Mouse (Mus musculus) gastrocnemius, adult 2 months (tissue): ENCODE data around the gene Glod4. TPM values are rescaled to one million over a fixed set of nuclear protein-coding genes. Genes with fewer than 3 reads are reported as not detected.

Experiments used
- DNase-seq: peaks from one replicate; pipeline ENCODE4 v3.0.0; 2022
- H3K27ac ChIP-seq: fragments of 200-600 bp; 2 replicates; pipeline ENCODE4 v1.8.1; 2022; ENCODE audit warnings: mild to moderate bottlenecking
- H3K4me3 ChIP-seq: fragments of 200-600 bp; 2 replicates; pipeline ENCODE4 v1.8.1; 2022; ENCODE audit warnings: mild to moderate bottlenecking, moderate library complexity
- CTCF ChIP-seq: fragments of 200-600 bp; IDR thresholded peaks from 2 replicates; pipeline ENCODE4 v1.8.1; 2022; ENCODE audit warnings: antibody characterized with exemption, mild to moderate bottlenecking, moderate library complexity
- intact Hi-C: fragments of 180-260 bp; cut with DNase I; formaldehyde crosslinking; loops from one replicate; pipeline ENCODE4 v1.15.1; 2025
- total RNA-seq, 2 experiments: library from RNA; stranded (reverse); gene quantifications; 2 replicates each; pipeline ENCODE4 v1.2.3; 2021

Gene Glod4
- total RNA-seq, 2 experiments from 2014 or later, result 21.9 to 24.2 TPM

DNA sequence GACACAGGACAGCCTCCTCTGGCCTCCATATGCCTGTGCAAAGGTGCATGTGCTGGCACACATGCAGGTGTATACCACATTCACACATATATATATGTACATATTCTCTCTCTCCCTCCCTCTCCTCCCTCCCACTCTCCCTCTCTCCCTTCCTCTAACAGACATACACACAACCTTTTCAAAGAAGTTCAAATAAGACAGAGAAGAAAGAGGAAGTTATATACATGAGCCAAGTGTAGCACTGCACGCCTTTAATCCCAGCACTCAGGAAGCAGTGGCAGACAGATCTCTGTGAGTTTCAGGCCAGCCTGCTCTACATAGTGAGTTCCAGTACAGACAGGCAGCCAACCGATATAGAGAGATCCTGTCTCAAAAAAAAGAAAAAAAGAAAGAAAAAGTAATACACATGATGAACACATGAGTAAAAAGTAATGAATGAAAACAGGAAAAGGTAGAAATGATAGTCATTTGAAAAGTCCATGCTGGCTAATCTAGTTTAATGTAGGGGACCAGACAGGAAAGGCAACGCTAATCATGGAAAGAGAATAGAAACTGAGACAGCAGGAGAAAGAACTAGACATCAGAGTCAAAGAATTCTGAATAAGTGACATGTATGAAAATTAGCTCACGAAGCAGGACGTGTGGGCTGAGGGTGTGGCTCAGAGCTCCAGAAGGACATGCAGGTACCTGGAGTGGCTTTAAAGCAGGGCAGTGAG is 90.1 kb downstream of the Glod4 start:
- H3K27ac ChIP-seq, result no peak overlapping the region
- intact Hi-C loops, result no loop called here
- no peak for DNase-seq
- TF ChIP-seq CTCF, result no peak
- no peak overlapping the region for H3K4me3 ChIP-seq

DNA sequence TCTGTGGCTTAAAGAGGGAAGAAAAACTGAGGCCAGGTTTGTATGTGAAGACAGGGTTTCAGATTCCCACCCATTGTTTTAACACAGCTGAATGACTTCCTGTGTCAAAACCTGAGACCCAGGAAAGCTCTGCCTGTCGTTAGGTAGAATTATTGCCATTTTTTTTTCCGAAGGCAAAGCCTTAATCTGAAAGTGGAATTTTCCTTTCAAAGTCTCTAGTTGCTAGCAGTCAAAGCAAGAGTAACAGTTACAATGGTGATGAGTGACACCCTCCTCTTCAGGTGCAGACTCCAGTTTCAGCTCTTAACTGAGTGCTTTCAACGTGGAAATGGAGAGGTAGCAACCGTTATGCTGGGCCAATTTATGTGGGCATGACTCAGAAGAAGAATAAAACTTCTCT is 92.5 kb downstream of the Glod4 start:
- intact Hi-C loops, result no loop called here
- Histone ChIP-seq H3K4me3 (no peak overlapping the region), H3K27ac (peak overlapping the region; percentile 56)
- no peak for DNase-seq
- no peak for TF ChIP-seq CTCF

GRCm38 (mm10) chr11:76148055-76149008 is 95.2 kb downstream of the Glod4 start:
- intact Hi-C loops, result loop anchor here (5.0 kb wide), 1 partner anchor 46 kb away; no protein-coding TSS in a partner anchor
- no peak overlapping the region for H3K4me3 ChIP-seq
- peak overlapping the region; percentile 62 for H3K27ac ChIP-seq
- DNase-seq, result no peak
- TF ChIP-seq CTCF, result no peak

DNA sequence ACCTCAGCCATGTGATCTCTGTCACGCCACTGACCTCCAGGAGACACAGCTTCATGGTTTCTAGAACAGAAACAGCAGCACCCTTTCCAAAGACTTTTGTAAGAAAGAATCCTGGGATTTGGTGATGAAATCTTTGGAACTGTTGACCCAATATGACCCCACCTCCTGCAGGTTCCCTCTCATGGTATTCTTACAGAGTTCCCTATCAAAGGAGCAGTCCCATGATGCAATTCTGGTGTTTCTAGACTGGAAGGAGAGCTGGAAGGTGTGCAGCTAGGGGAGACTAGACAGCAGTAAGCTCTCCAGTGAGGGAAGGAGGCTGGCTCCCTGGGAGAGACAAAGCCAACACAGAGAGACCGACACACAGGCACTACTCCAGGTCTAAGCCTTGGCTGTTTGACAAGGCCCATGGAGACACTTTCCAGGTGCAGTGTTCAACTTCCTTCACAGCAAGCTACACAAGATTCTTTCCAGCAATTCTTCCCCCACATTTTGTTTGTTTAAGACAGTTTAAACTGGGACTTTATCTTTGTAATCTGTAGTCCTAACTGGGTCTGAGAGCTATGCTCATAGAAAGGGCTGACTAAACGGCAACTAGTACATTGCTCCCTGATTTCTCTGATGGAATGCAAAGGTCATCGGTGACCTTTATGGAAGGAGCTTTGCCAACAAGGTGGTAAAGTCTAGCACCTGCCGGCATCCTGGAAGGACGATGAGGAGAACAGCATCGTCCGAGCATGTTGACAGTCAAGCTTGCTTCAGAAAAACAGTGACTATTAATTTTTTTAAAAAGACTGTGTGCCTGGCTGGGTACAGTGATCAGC is 97.1 kb downstream of the Glod4 start:
- intact Hi-C loops, result loop anchor here (5.0 kb wide), 1 partner anchor 44 kb away; no protein-coding TSS in a partner anchor
- H3K4me3 ChIP-seq, result no peak overlapping the region
- no peak for TF ChIP-seq CTCF
- peak overlapping the region; percentile 20; the same call in 1 of the 2 replicates for H3K27ac ChIP-seq
- no peak for DNase-seq

DNA sequence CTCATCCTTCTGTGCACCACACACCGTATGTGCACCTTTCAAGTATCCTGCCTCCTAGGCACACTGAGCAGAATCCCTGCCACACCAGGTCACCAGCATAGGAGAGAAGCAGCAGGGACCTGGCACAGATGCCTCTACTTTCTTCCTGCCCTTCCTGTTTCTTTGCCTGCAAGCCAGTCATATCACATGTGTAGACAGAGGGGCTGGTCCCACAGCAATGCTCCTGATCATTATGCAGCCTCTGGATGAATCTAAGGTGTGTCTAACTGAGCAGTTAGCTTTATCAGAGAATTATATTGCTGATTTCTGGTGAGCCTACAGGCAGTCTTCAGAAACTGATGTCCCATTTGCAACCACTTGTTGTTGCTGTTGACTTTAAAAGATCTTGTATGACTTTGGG is 98.4 kb downstream of the Glod4 start:
- DNase-seq, result no peak
- TF ChIP-seq CTCF, result no peak
- Histone ChIP-seq H3K27ac (no peak overlapping the region), H3K4me3 (no peak overlapping the region)
- intact Hi-C loops, result loop anchor here (5.0 kb wide), 1 partner anchor 43 kb away; no protein-coding TSS in a partner anchor

GRCm38 (mm10) chr11:76144386-76144785 is 99.1 kb downstream of the Glod4 start:
- no peak for TF ChIP-seq CTCF
- Histone ChIP-seq H3K4me3 (no peak overlapping the region), H3K27ac (no peak overlapping the region)
- intact Hi-C loops, result no loop called here
- DNase-seq, result no peak

DNA sequence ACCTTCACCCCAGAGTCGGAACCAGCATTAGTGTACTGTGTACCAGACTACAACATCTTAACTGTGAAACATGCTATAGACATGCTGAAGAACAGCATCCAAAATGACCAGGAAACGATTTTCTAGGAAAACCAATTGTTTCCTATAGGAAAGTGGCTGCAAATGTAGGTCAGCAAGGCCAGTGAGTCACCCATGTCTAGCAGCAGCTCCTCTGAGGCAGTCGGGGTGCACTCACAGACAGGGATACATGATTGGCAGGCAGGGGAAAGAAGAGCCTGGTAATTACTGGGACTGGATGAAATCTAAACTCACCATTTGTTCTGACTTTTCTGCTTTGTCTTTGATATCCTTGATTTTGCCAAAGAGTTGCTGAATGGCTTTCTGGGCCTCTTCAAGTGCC is 105.5 kb downstream of the Glod4 start:
- no peak for DNase-seq
- intact Hi-C loops, result no loop called here
- Histone ChIP-seq H3K27ac (no peak overlapping the region), H3K4me3 (no peak overlapping the region)
- no peak for TF ChIP-seq CTCF

DNA sequence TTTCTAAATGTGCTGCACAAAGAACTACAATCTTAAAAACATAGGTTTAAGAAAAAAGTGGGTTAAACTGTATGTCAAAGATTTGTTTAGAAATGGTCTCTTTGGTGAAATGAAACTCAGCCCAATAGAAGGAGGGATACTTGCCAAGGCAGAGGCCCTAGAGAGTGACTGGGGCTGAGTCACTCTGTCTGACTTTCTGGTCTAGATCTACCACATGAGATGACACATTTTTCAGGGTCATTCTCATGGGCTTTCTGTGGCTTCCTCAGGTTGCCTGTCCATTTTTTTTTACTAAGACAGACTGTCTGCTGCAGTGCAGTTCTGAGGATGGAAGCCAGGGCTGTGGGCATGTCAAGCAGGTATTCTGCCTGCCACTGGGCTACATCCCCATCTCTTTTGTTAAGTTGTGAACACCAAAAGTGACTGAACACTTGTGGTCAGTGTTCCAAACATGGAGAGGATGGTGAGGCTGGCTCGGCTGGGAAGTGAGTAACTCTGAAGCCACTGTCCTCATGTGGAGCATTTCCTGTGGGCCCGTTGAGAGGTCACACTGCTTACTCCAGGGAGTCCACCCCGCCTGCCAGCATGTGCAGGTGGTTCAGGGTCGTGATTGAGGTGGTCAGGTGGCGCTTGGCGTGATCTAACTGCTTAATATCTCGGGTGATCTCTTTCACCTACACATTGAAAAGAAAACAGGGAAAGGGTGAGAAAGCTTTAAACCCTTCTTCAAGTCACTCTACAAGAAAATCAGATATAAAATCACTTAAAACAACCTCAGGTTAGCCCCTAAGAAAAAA is 107.7 kb downstream of the Glod4 start:
- TF ChIP-seq CTCF, result no peak
- intact Hi-C loops, result no loop called here
- H3K27ac ChIP-seq, result no peak overlapping the region
- DNase-seq, result no peak
- no peak overlapping the region for H3K4me3 ChIP-seq

DNA sequence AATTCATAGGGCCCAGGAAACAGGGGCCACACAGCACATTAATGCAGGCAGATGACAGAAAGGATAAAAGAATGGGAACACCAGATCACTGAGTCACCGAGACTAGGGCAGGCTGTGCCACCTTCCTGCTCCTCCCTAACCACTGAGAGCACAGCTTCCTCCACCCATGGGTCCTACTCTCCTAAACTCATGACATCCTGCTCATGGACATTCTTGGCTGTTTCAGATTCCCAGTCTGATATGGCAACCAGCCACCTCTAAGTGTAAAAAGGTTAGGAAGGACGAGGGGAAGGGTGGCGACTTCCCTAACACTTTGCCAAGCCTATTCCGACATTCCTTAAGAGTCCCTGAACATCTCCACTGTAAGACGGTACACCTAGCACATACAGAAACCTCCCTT is 112.7 kb downstream of the Glod4 start:
- intact Hi-C loops, result no loop called here
- no peak overlapping the region for H3K4me3 ChIP-seq
- H3K27ac ChIP-seq, result peak overlapping the region; percentile 80
- TF ChIP-seq CTCF, result no peak
- peak; percentile 31 for DNase-seq

DNA sequence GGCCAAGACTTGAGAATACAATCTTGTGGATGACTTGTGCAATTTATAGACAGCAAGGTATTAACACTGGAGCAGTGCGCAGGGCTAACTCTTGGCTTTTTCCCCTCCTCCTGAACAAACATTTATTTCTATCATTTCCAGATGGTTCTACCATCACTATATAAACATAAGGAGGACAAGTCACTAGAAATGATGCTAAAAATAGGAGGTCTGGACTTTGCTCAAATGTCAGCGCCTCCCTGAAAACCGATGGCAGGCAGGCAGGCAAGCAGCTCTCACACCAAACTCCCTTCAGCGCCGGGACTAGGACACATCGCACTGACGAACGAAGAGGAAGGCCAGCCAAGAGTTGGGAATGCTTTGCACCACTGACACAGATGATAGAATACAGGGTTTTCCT is 118.1 kb downstream of the Glod4 start:
- no peak for TF ChIP-seq CTCF
- Histone ChIP-seq H3K27ac (peak overlapping the region; percentile 76), H3K4me3 (peak overlapping the region; percentile 37)
- intact Hi-C loops, result no loop called here
- peak; percentile 51 for DNase-seq

DNA sequence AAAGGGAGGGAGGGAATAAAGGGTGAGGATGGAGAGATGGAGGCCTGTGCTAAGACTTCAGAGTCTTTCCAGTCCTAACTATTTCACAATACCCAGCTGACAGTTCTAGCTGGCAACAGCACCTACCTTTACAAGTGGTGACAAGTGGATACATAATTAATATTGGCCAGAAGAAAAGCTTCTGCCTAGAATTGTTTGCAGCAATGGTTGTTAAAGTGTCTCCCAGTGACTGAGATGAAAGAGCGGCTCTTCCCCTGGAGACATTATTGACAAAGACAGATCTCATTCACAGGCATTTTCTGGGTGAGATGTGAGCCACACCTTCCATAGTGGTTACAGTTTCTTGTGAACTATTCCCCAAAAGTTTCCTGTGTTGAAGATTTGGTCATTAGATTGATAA is 120.0 kb downstream of the Glod4 start:
- DNase-seq, result no peak
- intact Hi-C loops, result no loop called here
- Histone ChIP-seq H3K4me3 (no peak overlapping the region), H3K27ac (peak overlapping the region; percentile 71)
- TF ChIP-seq CTCF, result no peak

GRCm38 (mm10) chr11:76122571-76122970 is 121.0 kb downstream of the Glod4 start:
- Histone ChIP-seq H3K4me3 (no peak overlapping the region), H3K27ac (peak overlapping the region; percentile 71)
- DNase-seq, result no peak
- intact Hi-C loops, result no loop called here
- no peak for TF ChIP-seq CTCF
